Mouse (Mus musculus) forebrain, postnatal 0 days (tissue): ENCODE data around the gene Lifr. TPM values are rescaled to one million over a fixed set of nuclear protein-coding genes. Genes with fewer than 3 reads are reported as not detected.

Source experiments
- ATAC-seq: fragments of 200-750 bp; cut with Nextera tagmentation; 2 replicates; pipeline ENCODE4 v1.8.0; 2017; ENCODE audit warnings: mild to moderate bottlenecking, moderate library complexity
- DNase-seq: peaks from one replicate; pipeline ENCODE4 v3.0.0-alpha.2; 2015
- H3K27ac ChIP-seq: fragments of 300-500 bp; sonication (generic); 2 replicates; pipeline ENCODE4 v1.5.1; 2014; ENCODE audit warnings: low read depth, mild to moderate bottlenecking, antibody characterized with exemption, low read length, moderate library complexity, mixed read lengths
- H3K27me3 ChIP-seq: fragments of 300-500 bp; sonication (generic); 2 replicates; pipeline ENCODE4 v1.6.1; 2014; ENCODE audit warnings: mild to moderate bottlenecking, low read length, mixed read lengths; ENCODE audit not compliant: insufficient read depth
- H3K36me3 ChIP-seq: fragments of 300-500 bp; sonication (generic); 2 replicates; pipeline ENCODE4 v1.6.1; 2014; ENCODE audit warnings: mild to moderate bottlenecking, moderate library complexity; ENCODE audit not compliant: insufficient read depth
- H3K4me1 ChIP-seq: fragments of 300-500 bp; sonication (generic); 2 replicates; pipeline ENCODE4 v1.6.1; 2014; ENCODE audit warnings: antibody characterized with exemption; ENCODE audit not compliant: insufficient read depth
- H3K4me2 ChIP-seq: fragments of 300-500 bp; sonication (generic); 2 replicates; pipeline ENCODE4 v1.6.1; 2014; ENCODE audit warnings: low read depth, mild to moderate bottlenecking, moderate library complexity
- H3K4me3 ChIP-seq: fragments of 300-500 bp; sonication (generic); 2 replicates; pipeline ENCODE4 v1.5.1; 2014; ENCODE audit warnings: low read depth, low read length, mixed read lengths
- H3K9ac ChIP-seq: fragments of 300-500 bp; sonication (generic); 2 replicates; pipeline ENCODE4 v1.6.1; 2014; ENCODE audit warnings: mild to moderate bottlenecking
- H3K9me3 ChIP-seq: fragments of 300-500 bp; sonication (generic); 2 replicates; pipeline ENCODE4 v1.6.1; 2016; ENCODE audit warnings: low read length
- CTCF ChIP-seq: sonication (generic); IDR thresholded peaks from 2 replicates; pipeline ENCODE4 v1.5.1; 2016; ENCODE audit warnings: antibody characterized with exemption, control low read depth, low read depth
- WGBS: fragments of 180-500 bp; shearing (Covaris S2); extraction: QIAGEN DNeasy Blood & Tissue Kit; methylation state at CpG from one replicate; pipeline ENCODE4 v1.1.7; 2014; 5-methylcytosine and 5-hydroxymethylcytosine counted together
- polyA plus RNA-seq: library from polyadenylated mRNA; unstranded; fragments of >200 nt; fragmentation: Nextera tagmentation; extraction: Ambion mirVana; gene quantifications from 2 replicates; pipeline ENCODE4 v1.2.1, GENCODE M21; 2015
- total RNA-seq: library from RNA; depleted of rRNA; stranded (reverse); fragments of >200 nt; gene quantifications from 2 replicates; pipeline ENCODE4 v1.2.3, GENCODE M21; 2014

The Lifr gene
- total and polyA plus RNA-seq, 2 experiments from 2014 or later, result 6.8 to 26.1 TPM

GRCm38 (mm10) chr15:7144542-7144941 lies 54.1 kb downstream of the Lifr start:
- TF ChIP-seq CTCF, result no peak
- no peak for DNase-seq
- H3K27ac ChIP-seq, result no peak overlapping the region

GRCm38 (mm10) chr15:7144942-7145341 lies 54.5 kb downstream of the Lifr start:
- no peak for DNase-seq

More at GRCm38 (mm10) chr15:7144542-7144941, 54.1 kb downstream of the Lifr start:
- Histone ChIP-seq H3K4me2 (no peak overlapping the region), H3K27me3 (no peaks in the 10 kb centered on the region), H3K9ac (no peak overlapping the region), H3K36me3 (no peaks in the 10 kb centered on the region), H3K9me3 (no peaks in the 10 kb centered on the region), H3K4me3 (no peak overlapping the region), H3K4me1 (peaks cover 9% of the 10 kb centered on the region)
- 53% methylated on average over 3 of the region's 3 CpGs for WGBS
- no peak for ATAC-seq

GRCm38 (mm10) chr15:7145555-7145954 lies 55.1 kb downstream of the Lifr start:
- Histone ChIP-seq H3K36me3 (no peaks in the 10 kb centered on the region), H3K9me3 (no peaks in the 10 kb centered on the region), H3K27me3 (no peaks in the 10 kb centered on the region), H3K27ac (no peak overlapping the region), H3K4me2 (no peak overlapping the region), H3K4me1 (peaks cover 9% of the 10 kb centered on the region), H3K9ac (no peak overlapping the region), H3K4me3 (no peak overlapping the region)
- DNase-seq (peak; percentile 63), ATAC-seq (peak; percentile 66)
- 46% methylated on average over 5 of the region's 5 CpGs for WGBS
- no peak for TF ChIP-seq CTCF

More at GRCm38 (mm10) chr15:7144942-7145341, 54.5 kb downstream of the Lifr start:
- ATAC-seq, result peak; percentile 36; the same call in 1 of the 2 replicates
- no peaks in the 10 kb centered on the region for H3K27me3 ChIP-seq
- no peak overlapping the region for H3K4me2 ChIP-seq
- H3K4me1 ChIP-seq, result peaks cover 9% of the 10 kb centered on the region
- TF ChIP-seq CTCF, result no peak
- H3K4me3 ChIP-seq, result no peak overlapping the region
- H3K27ac ChIP-seq, result no peak overlapping the region
- H3K9ac ChIP-seq, result no peak overlapping the region
- H3K9me3 ChIP-seq, result no peaks in the 10 kb centered on the region
- H3K36me3 ChIP-seq, result no peaks in the 10 kb centered on the region
- WGBS, result 62% methylated on average over 9 of the region's 9 CpGs

GRCm38 (mm10) chr15:7146529-7146928 lies 56.1 kb downstream of the Lifr start:
- ATAC-seq (peak; percentile 67), DNase-seq (peak; percentile 65)
- peaks cover 9% of the 10 kb centered on the region for H3K4me1 ChIP-seq
- H3K36me3 ChIP-seq, result no peaks in the 10 kb centered on the region
- H3K27ac ChIP-seq, result no peak overlapping the region
- no peak overlapping the region for H3K9ac ChIP-seq
- no peaks in the 10 kb centered on the region for H3K9me3 ChIP-seq
- WGBS, result 54% methylated on average over 8 of the region's 8 CpGs
- H3K4me3 ChIP-seq, result no peak overlapping the region
- H3K27me3 ChIP-seq, result no peaks in the 10 kb centered on the region
- no peak for TF ChIP-seq CTCF
- H3K4me2 ChIP-seq, result no peak overlapping the region

- WGBS, result 95% methylated on average over 18 of the region's 18 CpGs
- no peak for TF ChIP-seq CTCF
- no peak for ATAC-seq
Observed at GRCm38 (mm10) chr15:7149796-7150195, 59.4 kb downstream of the Lifr start.

GRCm38 (mm10) chr15:7150591-7150990 lies 60.2 kb downstream of the Lifr start:
- H3K27me3 ChIP-seq, result no peaks in the 10 kb centered on the region
- no peak overlapping the region for H3K4me3 ChIP-seq
- 92% methylated on average over 9 of the region's 9 CpGs for WGBS
- H3K4me2 ChIP-seq, result no peak overlapping the region
- no peak for DNase-seq
- H3K9ac ChIP-seq, result no peak overlapping the region
- H3K36me3 ChIP-seq, result no peaks in the 10 kb centered on the region
- H3K9me3 ChIP-seq, result no peaks in the 10 kb centered on the region
- no peak for ATAC-seq
- TF ChIP-seq CTCF, result no peak
- H3K4me1 ChIP-seq, result no peaks in the 10 kb centered on the region; the same call in 1 of the 2 replicates
- no peak overlapping the region for H3K27ac ChIP-seq

More at GRCm38 (mm10) chr15:7149796-7150195, 59.4 kb downstream of the Lifr start:
- peaks cover 7% of the 10 kb centered on the region for H3K4me1 ChIP-seq
- DNase-seq, result no peak
- H3K36me3 ChIP-seq, result no peaks in the 10 kb centered on the region
- no peaks in the 10 kb centered on the region for H3K9me3 ChIP-seq
- no peaks in the 10 kb centered on the region for H3K27me3 ChIP-seq
- no peak overlapping the region for H3K27ac ChIP-seq
- H3K4me2 ChIP-seq, result no peak overlapping the region
- no peak overlapping the region for H3K9ac ChIP-seq
- no peak overlapping the region for H3K4me3 ChIP-seq

- no peaks in the 10 kb centered on the region; the same call in 1 of the 2 replicates for H3K36me3 ChIP-seq
- no peak overlapping the region for H3K27ac ChIP-seq
- H3K4me3 ChIP-seq, result no peak overlapping the region
- no peaks in the 10 kb centered on the region for H3K9me3 ChIP-seq
- 68% methylated on average over 10 of the region's 10 CpGs for WGBS
- DNase-seq (no peak), ATAC-seq (no peak)
- H3K4me2 ChIP-seq, result no peak overlapping the region
- H3K9ac ChIP-seq, result no peak overlapping the region
- no peaks in the 10 kb centered on the region for H3K4me1 ChIP-seq
- no peak for TF ChIP-seq CTCF
- H3K27me3 ChIP-seq, result no peaks in the 10 kb centered on the region
Observed at GRCm38 (mm10) chr15:7152116-7152760, 61.8 kb downstream of the Lifr start.
